Mouse (Mus musculus) spleen, adult 2 months (tissue): ENCODE measurements around the gene Myo10. TPM values are rescaled to one million over a fixed set of nuclear protein-coding genes. Genes with fewer than 3 reads are reported as not detected.

Source experiments
- DNase-seq, 2 experiments: peaks; one replicate each; pipeline versions ENCODE4 v3.0.0 to v3.0.0-alpha.2; 2012 to 2021; ENCODE audit warnings: low spot score in 2 of 2, low read depth in 1 of 2
- H3K27ac ChIP-seq: fragments of 200-500 bp; 2 replicates; pipeline ENCODE4 v1.5.1; 2012; ENCODE audit warnings: low read length, inconsistent platforms; ENCODE audit not compliant: insufficient read depth
- H3K27me3 ChIP-seq: fragments of 200-500 bp; 2 replicates; pipeline ENCODE4 v1.6.1; 2012; ENCODE audit warnings: mild to moderate bottlenecking, moderate library complexity, low read length, inconsistent platforms; ENCODE audit not compliant: control insufficient read depth, insufficient read depth
- H3K36me3 ChIP-seq: fragments of 200-500 bp; 2 replicates; pipeline ENCODE4 v1.6.1; 2012; ENCODE audit warnings: mild to moderate bottlenecking, low read length, inconsistent platforms; ENCODE audit not compliant: control insufficient read depth, insufficient read depth
- H3K4me1 ChIP-seq: fragments of 200-500 bp; 2 replicates; pipeline ENCODE4 v1.6.1; 2011; ENCODE audit warnings: inconsistent platforms; ENCODE audit not compliant: control insufficient read depth, insufficient read depth, insufficient read length
- H3K4me3 ChIP-seq: fragments of 200-500 bp; 2 replicates; pipeline ENCODE4 v1.5.1; 2011; ENCODE audit warnings: mild to moderate bottlenecking, inconsistent platforms; ENCODE audit not compliant: insufficient read depth, insufficient read length; ENCODE audit errors: extremely low read depth
- CTCF ChIP-seq: fragments of 200-500 bp; IDR thresholded peaks from 2 replicates; pipeline ENCODE4 v1.5.1; 2011; ENCODE audit warnings: mild to moderate bottlenecking, inconsistent platforms; ENCODE audit not compliant: insufficient read depth, insufficient read length, insufficient replicate concordance; ENCODE audit errors: extremely low read depth
- POLR2A ChIP-seq: fragments of 200-500 bp; IDR thresholded peaks from 2 replicates; pipeline ENCODE4 v1.6.1; 2011; ENCODE audit warnings: low read depth, low read length, inconsistent platforms
- WGBS: fragments of 180-500 bp; shearing (Covaris S2); methylation state at CpG from one replicate; pipeline ENCODE4 v1.1.7; 2018; 5-methylcytosine and 5-hydroxymethylcytosine counted together
- polyA plus RNA-seq: library from polyadenylated mRNA; depleted of rRNA; stranded (reverse); fragments of >200 nt; gene quantifications from 2 replicates; pipeline ENCODE4 v1.2.3, GENCODE M21; 2012

Myo10 gene
- polyA plus RNA-seq, 1 experiment = 14.6 TPM

DNA sequence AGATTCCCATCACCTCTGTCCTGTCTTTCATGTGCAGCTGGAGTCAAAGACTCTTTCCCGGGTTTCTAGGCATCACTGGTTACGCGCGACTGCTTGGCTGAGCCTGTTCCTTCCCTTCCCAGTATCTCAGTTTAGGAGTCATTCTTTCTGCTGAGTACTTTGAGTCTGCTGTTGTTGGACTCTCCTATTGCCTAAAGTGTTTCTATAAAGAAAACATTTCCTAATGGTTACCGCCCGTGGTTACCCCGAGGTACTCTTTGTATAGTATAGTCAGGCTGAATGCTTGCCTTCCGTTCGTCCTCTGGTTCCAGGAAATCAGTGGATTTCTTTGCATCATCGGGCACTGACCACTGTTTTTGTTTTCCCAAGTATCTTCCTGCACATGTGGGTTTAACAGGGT lies 166.9 kb downstream of the Myo10 start:
- WGBS = 88% methylated on average over 10 of the region's 10 CpGs
- Histone ChIP-seq H3K27ac (no peak overlapping the region), H3K4me3 (no peak overlapping the region), H3K27me3 (no peaks in the 10 kb centered on the region), H3K4me1 (no peaks in the 10 kb centered on the region), H3K36me3 (no peaks in the 10 kb centered on the region)
- TF ChIP-seq CTCF (no peak), POLR2A (no peak)
- no peak for DNase-seq

DNA sequence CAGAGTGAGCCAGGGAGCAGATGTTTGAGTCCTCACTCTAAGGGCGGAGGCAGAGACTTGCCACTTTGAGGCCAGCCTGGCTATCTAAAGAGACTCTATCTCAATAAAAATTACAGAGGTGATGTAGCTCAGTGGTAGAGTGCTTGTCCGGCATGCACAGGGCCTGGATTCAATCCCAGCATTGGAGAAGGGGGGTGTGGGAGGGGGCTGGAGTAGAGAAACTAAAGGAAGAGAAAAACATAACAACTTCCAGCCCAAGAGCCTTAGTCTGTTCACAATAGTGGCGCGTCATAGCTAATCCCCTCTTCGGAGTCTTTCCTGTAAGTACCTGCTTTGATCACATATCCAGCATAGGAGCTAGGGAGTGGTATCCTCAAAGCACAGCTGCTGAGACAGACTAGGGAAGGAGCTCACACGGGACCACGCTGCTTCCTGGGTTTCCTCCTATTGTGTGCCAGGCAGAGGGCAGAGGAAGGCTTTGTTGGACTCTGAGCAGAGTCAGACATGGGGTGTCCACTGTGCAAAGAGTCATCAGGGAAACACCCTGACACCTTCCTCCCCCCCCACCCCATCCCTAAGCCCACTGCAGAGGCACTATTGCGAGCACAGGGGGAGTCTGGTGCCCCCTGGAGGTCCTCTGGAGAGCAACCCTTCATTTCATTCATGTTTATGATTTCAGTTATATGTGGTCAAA lies 169.5 kb downstream of the Myo10 start:
- TF ChIP-seq POLR2A (no peak), CTCF (peak; percentile 26; the same call in 1 of the 2 replicates)
- H3K27ac ChIP-seq = no peak overlapping the region
- H3K4me1 ChIP-seq = no peaks in the 10 kb centered on the region
- no peaks in the 10 kb centered on the region for H3K27me3 ChIP-seq
- H3K36me3 ChIP-seq = no peaks in the 10 kb centered on the region
- DNase-seq = no peak
- 82% methylated on average over 8 of the region's 8 CpGs for WGBS
- no peak overlapping the region for H3K4me3 ChIP-seq

DNA sequence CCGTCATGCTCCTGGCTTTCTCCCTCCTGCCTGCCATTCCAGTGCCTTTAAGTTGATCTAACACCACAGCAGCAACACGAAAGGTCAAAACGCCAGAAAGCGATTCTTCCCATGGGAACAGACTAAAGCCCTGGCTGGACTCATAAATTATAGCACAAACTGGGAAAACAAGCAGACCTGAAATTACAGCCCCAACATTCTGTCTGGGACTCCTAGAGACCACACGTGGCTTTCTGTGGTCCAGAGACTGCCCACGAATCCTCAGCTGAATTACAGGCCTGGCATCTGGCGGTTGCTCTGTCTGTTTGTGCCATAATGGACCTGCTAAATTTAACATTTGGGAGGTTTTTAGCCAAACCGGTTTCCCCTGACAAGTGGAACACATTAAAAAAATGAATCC lies 171.8 kb downstream of the Myo10 start:
- Histone ChIP-seq H3K4me3 (no peak overlapping the region), H3K4me1 (no peaks in the 10 kb centered on the region), H3K27me3 (no peaks in the 10 kb centered on the region), H3K36me3 (no peaks in the 10 kb centered on the region), H3K27ac (no peak overlapping the region)
- TF ChIP-seq POLR2A (no peak), CTCF (no peak)
- 79% methylated on average over 8 of the region's 8 CpGs for WGBS
- no peak for DNase-seq

- H3K4me1 ChIP-seq = no peaks in the 10 kb centered on the region
- H3K27me3 ChIP-seq = no peaks in the 10 kb centered on the region
- H3K36me3 ChIP-seq = no peaks in the 10 kb centered on the region
- 89% methylated on average over 9 of the region's 9 CpGs for WGBS
- no peak overlapping the region for H3K4me3 ChIP-seq
- no peak for DNase-seq
- H3K27ac ChIP-seq = no peak overlapping the region
- TF ChIP-seq POLR2A (no peak), CTCF (no peak)
Measured at GRCm38 (mm10) chr15:25795496-25795895, 173.2 kb downstream of the Myo10 start.

DNA sequence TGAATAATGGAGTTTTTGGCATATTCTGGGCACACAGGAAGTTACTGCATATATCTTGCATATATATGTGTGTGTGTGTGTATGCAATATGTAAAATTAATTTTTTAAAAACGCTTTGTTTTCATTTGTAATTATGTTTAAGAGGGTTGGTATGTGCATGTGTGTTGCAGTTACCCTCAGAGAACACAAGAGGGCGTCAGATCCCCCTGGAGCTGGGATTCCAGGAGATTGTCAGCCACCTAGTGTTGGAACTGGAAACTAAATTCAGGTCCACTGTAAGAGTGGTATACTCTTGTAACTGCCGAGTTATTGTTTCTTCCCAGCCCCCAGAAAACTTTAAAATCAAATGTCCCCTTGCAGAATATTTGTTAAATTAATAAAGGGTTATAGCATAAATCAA lies 174.0 kb downstream of the Myo10 start:
- 70% methylated on average over 3 of the region's 3 CpGs for WGBS
- TF ChIP-seq CTCF = peak; percentile 19; the same call in 1 of the 2 replicates
- no peak for TF ChIP-seq POLR2A
- Histone ChIP-seq H3K27me3 (no peaks in the 10 kb centered on the region), H3K27ac (no peak overlapping the region), H3K4me3 (no peak overlapping the region), H3K4me1 (no peaks in the 10 kb centered on the region), H3K36me3 (no peaks in the 10 kb centered on the region)
- DNase-seq = no peak

- Histone ChIP-seq H3K4me1 (no peaks in the 10 kb centered on the region), H3K36me3 (no peaks in the 10 kb centered on the region), H3K27me3 (no peaks in the 10 kb centered on the region), H3K4me3 (no peak overlapping the region), H3K27ac (no peak overlapping the region)
- 91% methylated on average over 8 of the region's 8 CpGs for WGBS
- TF ChIP-seq CTCF = no peak
- TF ChIP-seq POLR2A = no peak
- DNase-seq = no peak
Measured at GRCm38 (mm10) chr15:25797179-25797578, 174.9 kb downstream of the Myo10 start.

GRCm38 (mm10) chr15:25797888-25798287 lies 175.6 kb downstream of the Myo10 start:
- Histone ChIP-seq H3K36me3 (no peaks in the 10 kb centered on the region), H3K4me1 (no peaks in the 10 kb centered on the region), H3K27ac (no peak overlapping the region), H3K4me3 (no peak overlapping the region), H3K27me3 (no peaks in the 10 kb centered on the region)
- DNase-seq = no peak
- WGBS = 96% methylated on average over 1 of the region's 1 CpGs
- TF ChIP-seq CTCF (no peak), POLR2A (no peak)

GRCm38 (mm10) chr15:25801726-25802125 lies 179.4 kb downstream of the Myo10 start:
- TF ChIP-seq CTCF (no peak), POLR2A (no peak)
- Histone ChIP-seq H3K4me1 (no peaks in the 10 kb centered on the region; the same call in 1 of the 2 replicates), H3K36me3 (no peaks in the 10 kb centered on the region), H3K27me3 (no peaks in the 10 kb centered on the region), H3K4me3 (no peak overlapping the region), H3K27ac (no peak overlapping the region)
- WGBS = 94% methylated on average over 5 of the region's 5 CpGs
- no peak for DNase-seq
